Mouse (Mus musculus): ENCODE data around the gene Cd6.

The Cd6 gene

DNA sequence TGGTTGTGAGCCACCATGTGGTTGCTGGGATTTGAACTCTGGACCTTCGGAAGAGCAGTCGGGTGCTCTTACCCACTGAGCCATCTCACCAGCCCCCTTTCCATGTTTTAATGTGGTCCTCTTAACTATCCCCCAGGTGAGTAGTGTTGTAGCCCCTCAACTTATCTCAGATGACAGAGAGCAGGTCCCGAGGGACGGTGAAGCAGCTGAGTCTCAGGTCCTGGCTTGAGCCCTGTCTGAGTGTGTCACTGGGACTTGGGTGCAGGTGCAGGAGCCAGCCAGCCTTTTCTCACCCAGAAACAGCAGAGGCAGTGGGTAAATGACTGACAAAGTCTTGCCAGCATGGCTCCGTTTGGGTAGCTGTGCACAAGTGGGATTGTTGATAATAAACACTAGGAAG, 14.3 kb upstream of the Cd6 start:
- ChIA-PET POLR2A (interaction anchor here in 1 of 4 experiments (0.7 kb wide), 1 partner anchor 22 kb away, joined by 3 read pairs; no protein-coding TSS in a partner anchor), CTCF (no interaction called here)

DNA sequence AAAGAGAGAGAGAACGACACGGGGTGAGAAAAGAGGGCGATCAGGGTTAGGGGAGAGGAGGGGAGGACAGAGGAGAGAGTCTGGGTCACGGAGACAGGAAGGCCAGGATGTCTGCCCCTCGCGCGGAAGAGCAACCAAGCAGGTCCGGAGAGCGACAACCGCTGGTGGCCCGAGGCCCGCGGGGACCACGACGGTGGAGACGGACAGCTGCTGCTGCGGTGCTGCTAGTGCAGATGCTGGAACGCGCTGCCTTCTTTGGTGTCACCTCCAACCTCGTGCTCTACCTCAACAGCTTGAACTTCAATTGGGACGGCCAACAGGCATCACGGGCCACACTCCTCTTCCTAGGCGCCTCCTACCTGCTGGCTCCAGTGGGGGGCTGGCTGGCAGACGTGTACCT, 13.1 kb upstream of the Cd6 start:
- POLR2A ChIA-PET = interaction anchor here in 1 of 4 experiments (1.9 kb wide), 1 partner anchor 9 kb away, joined by 5 read pairs; no protein-coding TSS in a partner anchor
- CTCF ChIA-PET = no interaction called here

DNA sequence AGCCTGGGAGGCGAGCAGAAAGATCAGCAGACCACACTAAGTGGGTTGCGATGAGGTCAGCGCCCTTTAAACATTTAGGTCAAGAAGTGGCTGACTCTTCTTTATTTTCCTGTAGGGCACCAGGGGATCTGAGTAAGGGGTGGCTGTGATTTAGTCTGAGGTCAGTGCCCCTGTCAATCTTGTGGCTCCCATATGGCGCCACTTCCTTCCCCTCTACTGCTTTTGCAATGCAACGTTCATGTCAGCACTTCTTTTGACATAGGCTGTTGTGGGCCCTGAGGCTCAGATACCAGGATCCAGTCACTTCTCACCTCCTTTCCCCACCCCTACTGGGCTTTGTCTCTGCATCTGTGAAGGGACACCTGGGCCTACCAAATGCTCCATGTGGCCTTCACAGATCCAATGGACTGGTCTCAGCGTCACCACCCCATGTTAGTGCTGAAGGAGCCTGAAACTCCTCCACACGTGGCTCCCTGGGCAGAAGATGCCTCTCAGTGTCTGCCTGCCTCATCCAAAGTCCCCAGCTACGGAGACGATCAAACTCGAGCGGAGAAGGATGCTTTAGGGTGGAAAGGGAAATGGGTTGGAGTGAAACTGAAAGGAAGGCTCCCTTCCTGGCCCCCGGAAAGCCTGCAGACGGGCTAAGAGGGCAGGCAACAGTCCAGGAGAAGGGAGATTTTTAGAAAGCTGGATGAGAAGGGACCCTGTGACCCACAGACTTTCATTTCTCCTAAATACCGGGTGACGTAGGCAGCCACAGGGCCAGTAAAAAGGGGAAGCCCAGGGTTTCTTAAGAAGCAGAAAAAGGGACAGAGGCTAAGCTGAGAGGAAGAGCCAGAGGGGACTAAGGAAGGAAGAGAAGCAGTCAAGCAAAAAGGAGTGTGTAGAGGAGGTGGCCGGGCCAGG, 12.1 kb upstream of the Cd6 start:
- ChIA-PET POLR2A (interaction anchor here in 1 of 4 experiments (1.1 to 1.9 kb wide), 2 partner anchors 10 to 78 kb away, joined by 3 to 5 read pairs; no protein-coding TSS in a partner anchor), CTCF (no interaction called here)

GRCm38 (mm10) chr19:10839010-10839892, 9.4 kb upstream of the Cd6 start, which contains the start of gene Slc15a3:
Gene Slc15a3 (plus strand): TSS chr19:10839727.
- ChIA-PET CTCF (interaction anchor here in 3 of 4 experiments (0.7 to 1.3 kb wide), 3 partner anchors 8 to 130 kb away, joined by 3 to 5 read pairs (median 3); no protein-coding TSS in a partner anchor), POLR2A (no interaction called here)

- ChIA-PET POLR2A (interaction anchor here in 3 of 4 experiments (0.6 to 2.2 kb wide), 8 partner anchors 11 to 137 kb away, joined by 3 to 9 read pairs (median 3); partner anchors contain the start of gene Prpf19 (in 1 of the 3)), CTCF (interaction anchor here in 3 of 4 experiments (0.6 to 1.6 kb wide), 6 partner anchors 99 to 422 kb away, joined by 3 to 10 read pairs (median 6); no protein-coding TSS in a partner anchor)
These were observed 5.8 kb upstream of the Cd6 start for GRCm38 (mm10) chr19:10835671-10836070.

- POLR2A ChIA-PET = interaction anchor here in 2 of 4 experiments (1.2 kb wide), 2 partner anchors 12 kb away, joined by 3 read pairs; no protein-coding TSS in a partner anchor
- CTCF ChIA-PET = interaction anchor here in 2 of 4 experiments (0.7 to 1.2 kb wide), 3 partner anchors 12 to 142 kb away, joined by 3 read pairs; no protein-coding TSS in a partner anchor
These were observed 3.8 kb upstream of the Cd6 start for GRCm38 (mm10) chr19:10833611-10834010.

DNA sequence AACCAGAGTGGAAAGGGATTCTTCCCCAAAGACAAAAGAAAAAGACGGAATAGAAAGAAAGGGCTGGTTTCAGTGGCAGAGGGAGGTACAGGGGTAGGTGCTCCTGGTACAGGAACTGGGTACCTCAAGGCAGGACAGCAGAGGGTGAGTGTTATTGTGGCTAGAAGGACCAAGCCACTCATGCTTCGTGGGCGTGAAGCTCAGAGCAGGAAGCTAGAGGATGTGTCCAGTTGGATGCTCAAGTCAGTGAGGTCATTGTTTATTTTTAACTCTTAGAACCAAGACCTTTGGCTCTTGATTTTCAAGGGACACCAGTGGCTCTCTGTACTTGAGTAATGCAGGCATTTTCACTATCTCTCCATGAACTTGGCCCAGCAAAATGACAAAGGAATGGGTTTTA, 2.2 kb upstream of the Cd6 start:
- ChIA-PET POLR2A (no interaction called here), CTCF (interaction anchor here in 2 of 4 experiments (1.2 to 2.9 kb wide), 3 partner anchors 117 to 147 kb away, joined by 4 to 9 read pairs (median 7); no protein-coding TSS in a partner anchor)

DNA sequence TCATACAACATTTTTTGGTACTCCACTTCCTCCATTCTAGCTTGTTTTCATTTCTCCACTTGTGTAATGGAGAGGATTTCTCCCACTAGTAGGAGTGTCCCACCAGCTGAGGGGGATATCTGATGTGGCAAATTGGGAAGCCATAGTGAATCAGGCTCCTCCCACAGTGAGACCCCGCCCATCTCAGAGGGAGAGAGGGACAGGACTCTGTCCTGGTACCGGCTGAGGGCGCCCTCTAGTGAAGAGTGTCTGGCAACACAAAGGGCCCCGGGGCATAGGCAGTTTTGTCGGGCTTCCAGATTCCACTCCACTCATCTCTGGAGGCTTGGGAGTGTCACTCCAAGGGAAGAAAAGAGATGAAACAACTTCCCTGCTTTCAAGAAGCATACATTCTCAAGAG, 1.6 kb upstream of the Cd6 start:
- CTCF ChIA-PET = interaction anchor here (0.6 to 2.9 kb wide), 9 partner anchors 8 to 369 kb away, joined by 3 to 12 read pairs (median 4); no protein-coding TSS in a partner anchor
- POLR2A ChIA-PET = interaction anchor here in 1 of 4 experiments (1.3 kb wide), 1 partner anchor 29 kb away, joined by 3 read pairs; no protein-coding TSS in a partner anchor

GRCm38 (mm10) chr19:10828321-10828720, 1.5 kb downstream of the Cd6 start:
- CTCF ChIA-PET = interaction anchor here in 1 of 4 experiments (0.8 kb wide), 1 partner anchor 150 kb away, joined by 4 read pairs; no protein-coding TSS in a partner anchor

GRCm38 (mm10) chr19:10824061-10824460, 5.8 kb downstream of the Cd6 start:
- CTCF ChIA-PET = no interaction called here
- POLR2A ChIA-PET = interaction anchor here in 1 of 4 experiments (0.6 kb wide), 1 partner anchor 57 kb away, joined by 3 read pairs; no protein-coding TSS in a partner anchor

More at GRCm38 (mm10) chr19:10828321-10828720, 1.5 kb downstream of the Cd6 start:
- POLR2A ChIA-PET = interaction anchor here in 1 of 4 experiments (0.8 kb wide), 1 partner anchor 119 kb away, joined by 3 read pairs; no protein-coding TSS in a partner anchor

- ChIA-PET CTCF (interaction anchor here in 2 of 4 experiments (0.6 to 1.6 kb wide), 2 partner anchors 157 kb away, joined by 3 to 4 read pairs; no protein-coding TSS in a partner anchor), POLR2A (interaction anchor here in 2 of 4 experiments (0.5 to 1.6 kb wide), 3 partner anchors 23 to 59 kb away, joined by 3 read pairs; no protein-coding TSS in a partner anchor)
These were observed 7.3 kb downstream of the Cd6 start for GRCm38 (mm10) chr19:10822534-10822933.

DNA sequence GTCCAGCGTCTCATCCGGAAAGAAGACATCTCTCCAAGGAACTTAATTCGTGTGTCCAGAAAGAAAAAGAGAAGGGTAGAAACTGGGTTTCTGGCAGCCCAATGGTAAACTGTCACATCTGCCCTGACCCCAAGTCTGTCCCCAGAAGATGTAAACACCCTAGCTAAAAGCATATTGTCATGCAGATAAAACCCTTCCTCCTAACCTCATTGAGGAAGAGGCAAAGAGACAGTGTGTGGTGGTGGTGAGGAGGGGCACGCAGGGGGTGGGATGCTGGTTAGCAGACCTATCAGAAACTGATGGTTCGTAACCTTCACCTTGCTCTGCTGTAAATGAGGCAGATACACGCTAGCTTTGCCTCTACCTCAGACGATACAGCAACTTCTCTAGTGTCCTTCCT, 8.5 kb downstream of the Cd6 start:
- ChIA-PET CTCF (interaction anchor here in 1 of 4 experiments (1.6 kb wide), 2 partner anchors 13 to 158 kb away, joined by 3 to 4 read pairs; no protein-coding TSS in a partner anchor), POLR2A (interaction anchor here in 3 of 4 experiments (0.9 to 1.6 kb wide), 6 partner anchors 12 to 544 kb away, joined by 3 to 4 read pairs (median 3); no protein-coding TSS in a partner anchor)

DNA sequence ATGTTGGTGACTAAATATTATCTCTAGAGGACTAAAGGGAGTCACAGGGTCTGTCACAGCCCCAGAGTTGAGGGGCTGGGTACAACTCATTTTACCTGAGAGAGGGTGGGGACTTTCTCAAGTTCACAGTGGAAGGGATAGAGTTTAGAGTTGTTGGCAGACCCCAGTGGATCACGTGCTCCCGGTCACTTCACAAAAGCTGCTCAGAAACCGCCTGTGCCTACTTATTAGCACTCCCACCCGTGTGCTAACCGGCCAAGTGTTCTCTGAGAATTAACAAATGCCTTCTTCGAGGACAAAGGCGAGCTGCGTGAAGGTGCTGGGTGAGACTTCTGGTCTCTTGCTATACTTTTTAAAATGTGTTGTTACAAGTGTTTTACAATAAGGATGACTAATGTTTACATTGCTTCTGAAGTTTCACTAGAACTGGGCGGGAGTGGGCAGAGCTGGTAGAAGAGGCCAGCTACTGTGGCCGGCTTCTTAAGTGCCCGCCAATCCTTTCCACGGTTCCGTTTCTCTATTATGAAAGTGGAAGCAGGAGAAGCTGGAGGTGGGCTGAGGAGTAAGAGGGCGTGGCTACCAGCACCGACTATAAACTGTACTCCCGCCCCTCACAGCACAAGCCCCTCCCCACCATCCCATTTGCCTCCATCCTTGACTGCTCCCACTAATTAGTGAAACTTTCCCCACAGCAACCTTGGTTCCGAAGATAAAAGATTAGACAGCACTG, 11.5 kb downstream of the Cd6 start:
- POLR2A ChIA-PET = interaction anchor here in 2 of 4 experiments (0.6 to 1.8 kb wide), 3 partner anchors 12 to 123 kb away, joined by 3 to 7 read pairs (median 3); no protein-coding TSS in a partner anchor
- CTCF ChIA-PET = interaction anchor here in 2 of 4 experiments (0.5 to 0.8 kb wide), 3 partner anchors 51 to 462 kb away, joined by 3 to 14 read pairs (median 4); partner anchors contain the start of gene Tmem132a (in 1 of the 2)

DNA sequence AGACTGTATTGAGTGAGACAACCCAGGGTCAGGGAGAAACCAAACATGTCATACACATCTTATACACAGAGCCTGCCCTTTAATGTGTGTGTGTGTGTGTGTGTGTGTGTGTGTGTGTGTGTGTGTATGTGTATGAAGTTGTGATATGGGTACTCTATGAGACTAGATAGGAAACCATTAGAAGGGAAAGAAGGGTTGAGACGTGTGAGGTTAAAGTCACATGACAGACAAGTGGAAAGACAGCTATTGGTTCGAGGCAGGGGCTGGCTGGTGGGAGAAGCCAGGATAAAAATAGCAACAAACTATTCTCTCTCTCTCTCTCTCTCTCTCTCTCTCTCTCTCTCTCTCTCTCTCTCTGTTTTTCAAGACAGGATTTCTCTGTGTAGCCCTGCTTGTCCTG, 13.4 kb downstream of the Cd6 start:
- ChIA-PET CTCF (no interaction called here), POLR2A (interaction anchor here in 1 of 4 experiments (1.1 kb wide), 1 partner anchor 17 kb away, joined by 3 read pairs; no protein-coding TSS in a partner anchor)

- POLR2A ChIA-PET = interaction anchor here in 1 of 4 experiments (1.1 kb wide), 1 partner anchor 17 kb away, joined by 3 read pairs; no protein-coding TSS in a partner anchor
- CTCF ChIA-PET = no interaction called here
These were observed 14.0 kb downstream of the Cd6 start for GRCm38 (mm10) chr19:10815871-10816270.

- CTCF ChIA-PET = no interaction called here
- POLR2A ChIA-PET = no interaction called here
These were observed 16.0 kb downstream of the Cd6 start for GRCm38 (mm10) chr19:10813905-10814304.

- POLR2A ChIA-PET = interaction anchor here in 1 of 4 experiments (1.1 kb wide), 1 partner anchor 121 kb away, joined by 3 read pairs; no protein-coding TSS in a partner anchor
- CTCF ChIA-PET = no interaction called here
These were observed 16.8 kb downstream of the Cd6 start for GRCm38 (mm10) chr19:10813039-10813438.
